Mouse (Mus musculus) lung, embryonic 15.5 days (tissue): ENCODE measurements around the gene Pikfyve. TPM values are rescaled to one million over a fixed set of nuclear protein-coding genes. Genes with fewer than 3 reads are reported as not detected.
"Not testable (repeated sequence)": the region's sequence is repeated elsewhere in the genome, so short reads cannot be mapped to it uniquely, and the experiment has no call there.

Source experiments
- ATAC-seq: fragments of 200-750 bp; cut with Nextera tagmentation; 2 replicates; pipeline ENCODE4 v1.8.0; 2017; ENCODE audit warnings: moderate number of reproducible peaks, borderline replicate concordance; ENCODE audit not compliant: low FRiP score, low TSS enrichment; ENCODE audit errors: extremely low read depth
- H3K27ac ChIP-seq: fragments of 300-500 bp; sonication (generic); 2 replicates; pipeline ENCODE4 v1.5.1; 2015; ENCODE audit warnings: moderate library complexity, mild to moderate bottlenecking, inconsistent platforms
- H3K27me3 ChIP-seq: fragments of 300-500 bp; sonication (generic); 2 replicates; pipeline ENCODE4 v1.6.1; 2015; ENCODE audit warnings: inconsistent platforms
- H3K36me3 ChIP-seq: fragments of 300-500 bp; sonication (generic); 2 replicates; pipeline ENCODE4 v1.6.1; 2015; ENCODE audit warnings: inconsistent platforms
- H3K4me1 ChIP-seq: fragments of 300-500 bp; sonication (generic); 2 replicates; pipeline ENCODE4 v1.6.1; 2015; ENCODE audit warnings: inconsistent platforms
- H3K4me2 ChIP-seq: fragments of 300-500 bp; sonication (generic); 2 replicates; pipeline ENCODE4 v1.6.1; 2015; ENCODE audit warnings: inconsistent platforms, mild to moderate bottlenecking, moderate library complexity
- H3K4me3 ChIP-seq: fragments of 300-500 bp; sonication (generic); 2 replicates; pipeline ENCODE4 v1.5.1; 2015; ENCODE audit warnings: mild to moderate bottlenecking, inconsistent platforms
- H3K9ac ChIP-seq: fragments of 300-500 bp; sonication (generic); 2 replicates; pipeline ENCODE4 v1.6.1; 2015; ENCODE audit warnings: inconsistent platforms
- H3K9me3 ChIP-seq: fragments of 300-500 bp; sonication (generic); 2 replicates; pipeline ENCODE4 v1.6.1; 2016; ENCODE audit warnings: inconsistent platforms
- WGBS: fragments of 180-500 bp; shearing (Covaris S2); methylation state at CpG from one replicate; pipeline ENCODE4 v1.1.7; 2015; 5-methylcytosine and 5-hydroxymethylcytosine counted together
- polyA plus RNA-seq: library from polyadenylated mRNA; unstranded; fragments of >200 nt; fragmentation: Nextera tagmentation; extraction: Ambion mirVana; gene quantifications from 2 replicates; pipeline ENCODE4 v1.2.1, GENCODE M21; 2015

Gene Pikfyve
- polyA plus RNA-seq, 1 experiment from 2014 or later = 8.9 TPM

DNA sequence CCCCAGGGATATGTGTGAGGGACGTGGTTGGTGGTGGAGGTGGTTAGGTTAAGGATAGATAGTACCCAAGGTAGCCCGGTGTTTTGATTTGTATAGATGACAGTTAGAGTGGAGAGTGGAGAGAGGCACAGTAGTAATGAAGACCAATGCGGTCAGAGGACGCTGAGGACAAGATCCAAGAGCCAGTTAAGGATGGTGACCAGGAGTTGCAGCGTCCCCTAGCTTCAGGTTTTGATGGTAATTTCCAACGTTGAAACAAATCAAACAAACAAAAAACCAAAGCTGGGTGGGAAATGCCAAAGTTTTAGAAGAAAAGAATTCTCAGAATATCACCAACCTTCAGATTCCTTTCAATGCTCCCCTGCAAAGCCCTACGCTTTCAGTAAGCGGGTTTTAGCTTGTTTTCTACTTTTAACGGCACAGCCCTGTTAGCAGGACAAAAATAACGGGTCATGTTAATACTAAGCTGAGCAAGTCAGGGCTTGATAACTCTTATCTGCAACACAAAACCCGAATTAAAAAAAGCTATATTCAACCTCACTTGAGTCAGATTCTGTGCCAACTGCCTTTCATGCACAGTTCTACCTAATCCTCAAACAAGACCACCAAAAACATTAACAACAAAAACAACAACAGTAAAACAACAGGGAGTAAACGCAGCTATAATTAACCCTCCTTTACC, 818 bp upstream of the Pikfyve start:
- no peaks in the 10 kb centered on the region for H3K36me3 ChIP-seq
- WGBS = 22% methylated on average over 12 of the region's 12 CpGs

GRCm38 (mm10) chr1:65187074-65187430, 569 bp downstream of the Pikfyve start:
- H3K4me3 ChIP-seq = peak overlapping the region; percentile 86
- ATAC-seq = peak; percentile 47; the same call in 1 of the 2 replicates
- no peaks in the 10 kb centered on the region for H3K9me3 ChIP-seq
- no peak overlapping the region; the same call in 1 of the 2 replicates for H3K27ac ChIP-seq
- peak overlapping the region; percentile 75 for H3K9ac ChIP-seq
- peak overlapping the region; percentile 63 for H3K4me2 ChIP-seq
- no peaks in the 10 kb centered on the region for H3K27me3 ChIP-seq
- 0% methylated on average over 6 of the region's 6 CpGs for WGBS
- H3K36me3 ChIP-seq = peaks cover 1% of the 10 kb centered on the region; the same call in 1 of the 2 replicates
- H3K4me1 ChIP-seq = no peaks in the 10 kb centered on the region

More for the DNA sequence above, 818 bp upstream of the Pikfyve start:
- no peaks in the 10 kb centered on the region for H3K27me3 ChIP-seq
- peak overlapping the region; percentile 63 for H3K4me2 ChIP-seq
- no peak for ATAC-seq
- H3K9me3 ChIP-seq = no peaks in the 10 kb centered on the region
- H3K4me3 ChIP-seq = peak overlapping the region; percentile 86
- H3K27ac ChIP-seq = no peak overlapping the region
- peak overlapping the region; percentile 12; the same call in 1 of the 2 replicates for H3K9ac ChIP-seq
- no peaks in the 10 kb centered on the region for H3K4me1 ChIP-seq

DNA sequence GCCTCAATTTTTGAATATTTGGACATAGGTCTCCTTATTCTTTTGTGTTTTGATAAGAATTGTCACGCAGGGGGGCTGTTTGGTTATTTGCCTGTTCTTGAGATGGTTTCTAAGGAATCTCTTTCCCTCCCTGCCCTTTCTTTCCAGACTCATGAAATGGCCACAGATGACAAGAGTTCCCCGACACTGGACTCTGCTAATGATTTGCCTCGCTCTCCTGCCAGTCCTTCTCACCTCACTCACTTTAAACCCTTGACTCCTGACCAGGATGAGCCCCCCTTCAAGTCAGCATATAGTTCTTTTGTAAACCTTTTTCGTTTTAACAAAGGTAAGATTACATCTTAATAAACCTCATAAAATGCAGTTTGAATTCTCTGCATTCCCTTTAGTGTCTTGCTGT, 3.7 kb downstream of the Pikfyve start:
- peaks cover 16% of the 10 kb centered on the region for H3K36me3 ChIP-seq
- no peaks in the 10 kb centered on the region for H3K9me3 ChIP-seq
- no peak overlapping the region for H3K4me2 ChIP-seq
- H3K27me3 ChIP-seq = no peaks in the 10 kb centered on the region
- no peak for ATAC-seq
- H3K9ac ChIP-seq = no peak overlapping the region
- 77% methylated on average over 4 of the region's 4 CpGs for WGBS
- no peak overlapping the region for H3K4me3 ChIP-seq
- no peaks in the 10 kb centered on the region for H3K4me1 ChIP-seq
- no peak overlapping the region for H3K27ac ChIP-seq

DNA sequence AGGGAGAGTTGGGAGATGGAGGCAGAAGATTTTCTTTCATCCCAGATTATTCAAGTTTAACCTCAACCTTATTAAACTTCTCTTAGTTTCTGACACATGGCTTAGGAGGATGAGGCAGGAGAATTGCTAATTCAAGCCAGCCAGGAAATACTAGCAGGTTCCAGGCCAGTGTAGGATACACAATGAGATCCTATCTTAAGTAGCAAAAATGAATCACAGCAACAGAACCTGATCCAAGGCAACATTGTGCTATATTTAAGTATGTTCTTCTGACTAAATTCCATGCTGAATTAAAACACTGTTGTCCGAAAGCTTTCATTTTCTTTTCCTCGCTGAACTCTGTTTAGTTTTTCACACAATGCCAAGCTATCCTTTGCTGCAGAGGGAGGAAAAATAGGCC, 6.7 kb downstream of the Pikfyve start:
- Histone ChIP-seq H3K36me3 (peaks cover 25% of the 10 kb centered on the region), H3K4me1 (no peaks in the 10 kb centered on the region), H3K27me3 (no peaks in the 10 kb centered on the region), H3K4me3 (no peak overlapping the region), H3K9ac (no peak overlapping the region), H3K4me2 (no peak overlapping the region), H3K9me3 (no peaks in the 10 kb centered on the region), H3K27ac (no peak overlapping the region)
- 95% methylated on average over 2 of the region's 2 CpGs for WGBS
- ATAC-seq = no peak

GRCm38 (mm10) chr1:65198425-65198824, 11.9 kb downstream of the Pikfyve start:
- Histone ChIP-seq H3K4me2 (no peak overlapping the region), H3K4me1 (no peaks in the 10 kb centered on the region), H3K27me3 (no peaks in the 10 kb centered on the region), H3K9me3 (no peaks in the 10 kb centered on the region), H3K36me3 (peaks cover 15% of the 10 kb centered on the region), H3K4me3 (no peak overlapping the region), H3K9ac (no peak overlapping the region), H3K27ac (no peak overlapping the region)
- no peak for ATAC-seq
- WGBS = 85% methylated on average over 2 of the region's 2 CpGs

DNA sequence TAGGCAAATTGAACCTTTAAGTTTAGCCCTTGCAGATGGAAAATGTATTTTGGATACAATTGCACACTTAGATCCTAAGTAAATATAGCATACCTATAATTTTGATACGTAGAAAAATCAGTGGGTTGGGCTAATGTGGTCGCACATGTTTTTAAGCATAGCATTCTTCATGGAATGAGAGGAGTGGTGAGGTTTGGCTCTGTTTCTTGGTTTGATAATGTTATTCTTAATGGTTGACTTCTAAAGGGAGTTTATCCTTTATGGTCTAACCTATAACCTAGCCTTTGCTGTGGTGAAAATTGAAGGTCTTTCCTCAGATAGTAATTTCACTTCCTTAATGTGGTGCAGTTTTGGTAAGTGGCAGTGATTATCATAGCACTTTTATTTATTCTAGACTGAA, 12.4 kb downstream of the Pikfyve start:
- no peaks in the 10 kb centered on the region for H3K9me3 ChIP-seq
- no peak for ATAC-seq
- H3K9ac ChIP-seq = no peak overlapping the region
- no peaks in the 10 kb centered on the region for H3K27me3 ChIP-seq
- no peak overlapping the region for H3K4me2 ChIP-seq
- no peaks in the 10 kb centered on the region for H3K4me1 ChIP-seq
- no peak overlapping the region for H3K4me3 ChIP-seq
- H3K36me3 ChIP-seq = peaks cover 17% of the 10 kb centered on the region
- WGBS = 87% methylated on average over 2 of the region's 2 CpGs
- no peak overlapping the region for H3K27ac ChIP-seq

- no peaks in the 10 kb centered on the region for H3K4me1 ChIP-seq
- no peaks in the 10 kb centered on the region for H3K9me3 ChIP-seq
- H3K27me3 ChIP-seq = no peaks in the 10 kb centered on the region
- no peak overlapping the region for H3K4me3 ChIP-seq
- WGBS = 69% methylated on average over 1 of the region's 1 CpGs
- H3K9ac ChIP-seq = no peak overlapping the region
- H3K4me2 ChIP-seq = no peak overlapping the region
- no peak for ATAC-seq
- no peak overlapping the region for H3K27ac ChIP-seq
- peaks cover 42% of the 10 kb centered on the region for H3K36me3 ChIP-seq
Measured at GRCm38 (mm10) chr1:65204299-65204698, 17.8 kb downstream of the Pikfyve start.

DNA sequence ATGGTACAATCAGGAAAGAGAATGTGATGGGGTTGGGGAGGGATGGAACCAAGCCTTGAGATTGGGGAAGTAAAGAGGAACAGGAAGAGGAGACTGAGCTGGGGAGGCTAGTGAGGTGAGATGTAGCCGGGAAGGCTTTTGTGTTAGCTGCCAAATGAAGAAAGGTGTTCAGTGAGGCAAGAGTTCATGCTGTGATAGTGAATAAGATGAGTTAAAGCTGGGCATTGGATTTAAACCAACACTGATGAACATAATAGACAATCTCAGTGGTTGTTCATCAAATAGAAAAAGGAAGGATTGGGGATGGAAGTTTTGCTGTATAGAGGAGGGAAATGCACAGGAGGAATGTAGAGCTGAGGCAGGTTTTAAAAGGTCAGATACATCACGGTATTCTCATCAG, 26.7 kb downstream of the Pikfyve start:
- Histone ChIP-seq H3K27ac (no peak overlapping the region), H3K9ac (no peak overlapping the region), H3K4me2 (no peak overlapping the region), H3K27me3 (no peaks in the 10 kb centered on the region), H3K9me3 (peaks cover 3% of the 10 kb centered on the region; the same call in 1 of the 2 replicates), H3K4me1 (no peaks in the 10 kb centered on the region), H3K4me3 (no peak overlapping the region), H3K36me3 (peaks cover 29% of the 10 kb centered on the region)
- ATAC-seq = no peak
- WGBS = 81% methylated on average over 2 of the region's 2 CpGs

GRCm38 (mm10) chr1:65217567-65217966, 31.1 kb downstream of the Pikfyve start:
- ATAC-seq = no peak
- 80% methylated on average over 2 of the region's 2 CpGs for WGBS
- Histone ChIP-seq H3K9me3 (no peaks in the 10 kb centered on the region), H3K27me3 (no peaks in the 10 kb centered on the region), H3K36me3 (peaks cover 18% of the 10 kb centered on the region), H3K27ac (no peak overlapping the region), H3K4me3 (no peak overlapping the region), H3K9ac (no peak overlapping the region), H3K4me1 (no peaks in the 10 kb centered on the region), H3K4me2 (no peak overlapping the region)

GRCm38 (mm10) chr1:65217972-65218371, 31.5 kb downstream of the Pikfyve start:
- no peaks in the 10 kb centered on the region for H3K4me1 ChIP-seq
- peaks cover 20% of the 10 kb centered on the region for H3K36me3 ChIP-seq
- H3K9me3 ChIP-seq = no peaks in the 10 kb centered on the region
- H3K4me2 ChIP-seq = no peak overlapping the region
- H3K4me3 ChIP-seq = no peak overlapping the region
- no peak overlapping the region for H3K27ac ChIP-seq
- no peak for ATAC-seq
- H3K27me3 ChIP-seq = no peaks in the 10 kb centered on the region
- 88% methylated on average over 1 of the region's 1 CpGs for WGBS
- no peak overlapping the region for H3K9ac ChIP-seq

- no peak overlapping the region for H3K27ac ChIP-seq
- H3K9ac ChIP-seq = no peak overlapping the region
- H3K4me3 ChIP-seq = no peak overlapping the region
- ATAC-seq = no peak
- H3K9me3 ChIP-seq = no peaks in the 10 kb centered on the region
- no peak overlapping the region for H3K4me2 ChIP-seq
- H3K4me1 ChIP-seq = no peaks in the 10 kb centered on the region
- WGBS = 93% methylated on average over 2 of the region's 2 CpGs
- no peaks in the 10 kb centered on the region for H3K27me3 ChIP-seq
- H3K36me3 ChIP-seq = peaks cover 28% of the 10 kb centered on the region
Measured at GRCm38 (mm10) chr1:65223654-65224053, 37.2 kb downstream of the Pikfyve start.

DNA sequence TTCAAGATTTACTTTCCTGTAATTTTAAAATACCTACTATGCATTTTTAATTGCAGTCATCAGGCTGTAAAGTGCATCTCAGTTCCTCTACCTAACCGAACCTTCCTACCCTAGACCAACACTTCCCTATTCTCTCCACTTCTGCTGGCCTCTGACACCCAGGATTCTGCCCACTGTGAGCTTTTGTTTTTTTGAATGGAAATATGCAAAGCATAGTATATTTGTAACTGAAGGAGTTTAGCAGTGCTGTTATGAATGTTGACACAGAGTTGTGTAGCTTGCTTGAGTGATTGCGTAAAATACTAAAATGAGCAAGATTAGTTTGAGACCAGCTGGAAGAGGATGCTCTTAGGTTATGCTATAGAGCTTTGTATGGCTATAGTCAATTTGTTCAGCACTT, 41.2 kb downstream of the Pikfyve start:
- Histone ChIP-seq H3K9me3 (no peaks in the 10 kb centered on the region), H3K9ac (no peak overlapping the region), H3K4me2 (no peak overlapping the region), H3K27ac (no peak overlapping the region), H3K36me3 (peaks cover 13% of the 10 kb centered on the region), H3K27me3 (no peaks in the 10 kb centered on the region), H3K4me3 (no peak overlapping the region), H3K4me1 (no peaks in the 10 kb centered on the region)
- WGBS = 88% methylated on average over 2 of the region's 2 CpGs
- no peak for ATAC-seq

DNA sequence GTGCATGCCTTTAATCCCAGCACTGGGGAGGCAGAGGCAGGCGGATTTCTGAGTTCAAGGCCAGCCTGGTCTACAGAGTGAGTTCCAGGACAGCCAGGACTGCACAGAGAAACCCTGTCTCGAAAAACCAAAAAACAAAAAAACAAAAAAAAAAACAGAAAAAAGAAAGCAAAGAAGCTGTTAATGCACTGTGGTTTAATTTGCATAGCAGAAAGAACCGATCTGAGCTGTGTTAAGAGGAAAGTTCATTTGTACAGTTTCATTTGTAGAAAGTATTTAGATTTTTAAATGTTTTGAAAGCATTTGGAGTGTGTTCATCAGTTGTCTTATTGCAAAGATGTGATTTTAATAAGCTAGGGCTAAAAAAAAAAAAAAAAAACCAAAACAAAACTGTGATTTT, 43.3 kb downstream of the Pikfyve start:
- H3K27me3 ChIP-seq, H3K27ac ChIP-seq, H3K4me3 ChIP-seq, H3K4me2 ChIP-seq, H3K4me1 ChIP-seq, H3K9ac ChIP-seq, H3K36me3 ChIP-seq, ATAC-seq, H3K9me3 ChIP-seq: not testable (repeated sequence)
- WGBS = 87% methylated on average over 3 of the region's 3 CpGs
